Mouse (Mus musculus): ENCODE data around the gene Gpr171. TPM values are rescaled to one million over a fixed set of nuclear protein-coding genes. Genes with fewer than 3 reads are reported as not detected.

The Gpr171 gene
- polyA plus RNA-seq, 1 experiment from 2014 or later = 0.96 TPM

- Histone ChIP-seq H3K27ac (no peak overlapping the region), H3K4me2 (replicated peaks) (no peak overlapping the region), H3K27me3 (replicated peaks) (no peaks in the 10 kb centered on the region), H3K9ac (no peak overlapping the region), H3K36me3 (no peaks in the 10 kb centered on the region), H3K4me3 (no peak overlapping the region), H3K4me1 (no peaks in the 10 kb centered on the region), H3K9me3 (no peaks in the 10 kb centered on the region)
- ATAC-seq (ENCODE audit: low FRiP score, low read depth) = no peak
- WGBS = 86% methylated on average over 3 of the region's 3 CpGs
Observed at GRCm38 (mm10) chr3:59065937-59066336, 35.7 kb downstream of the Gpr171 start.

- no peak overlapping the region for H3K4me3 ChIP-seq
- no peak overlapping the region for H3K4me2 ChIP-seq (replicated peaks)
- no peak overlapping the region for H3K9ac ChIP-seq
- H3K27ac ChIP-seq = no peak overlapping the region
- no peaks in the 10 kb centered on the region for H3K27me3 ChIP-seq (replicated peaks)
- ATAC-seq (ENCODE audit: low FRiP score, low read depth) = no peak
- no peaks in the 10 kb centered on the region for H3K9me3 ChIP-seq
- WGBS = 90% methylated on average over 4 of the region's 4 CpGs
- H3K36me3 ChIP-seq = no peaks in the 10 kb centered on the region
- H3K4me1 ChIP-seq = peaks cover 7% of the 10 kb centered on the region; the same call in 1 of the 2 replicates
Observed at GRCm38 (mm10) chr3:59063431-59063830, 38.2 kb downstream of the Gpr171 start.

GRCm38 (mm10) chr3:59062141-59062540 lies 39.5 kb downstream of the Gpr171 start:
- ATAC-seq (ENCODE audit: low FRiP score, low read depth) = no peak
- H3K27me3 ChIP-seq (replicated peaks) = no peaks in the 10 kb centered on the region
- H3K4me3 ChIP-seq = no peak overlapping the region
- peaks cover 8% of the 10 kb centered on the region; the same call in 1 of the 2 replicates for H3K4me1 ChIP-seq
- H3K4me2 ChIP-seq (replicated peaks) = no peak overlapping the region
- H3K9ac ChIP-seq = no peak overlapping the region
- H3K36me3 ChIP-seq = no peaks in the 10 kb centered on the region
- no peak overlapping the region for H3K27ac ChIP-seq
- 81% methylated on average over 5 of the region's 5 CpGs for WGBS
- no peaks in the 10 kb centered on the region for H3K9me3 ChIP-seq

- ATAC-seq (ENCODE audit: low FRiP score, low read depth) = no peak
- no peak overlapping the region for H3K4me3 ChIP-seq
- no peak overlapping the region for H3K9ac ChIP-seq
- H3K9me3 ChIP-seq = no peaks in the 10 kb centered on the region
- peaks cover 8% of the 10 kb centered on the region; the same call in 1 of the 2 replicates for H3K4me1 ChIP-seq
- H3K4me2 ChIP-seq (replicated peaks) = no peak overlapping the region
- no peaks in the 10 kb centered on the region for H3K27me3 ChIP-seq (replicated peaks)
- H3K27ac ChIP-seq = no peak overlapping the region
- H3K36me3 ChIP-seq = no peaks in the 10 kb centered on the region
- WGBS = 87% methylated on average over 7 of the region's 7 CpGs
Observed at GRCm38 (mm10) chr3:59060131-59060530, 41.5 kb downstream of the Gpr171 start.

- Histone ChIP-seq H3K27me3 (replicated peaks) (no peaks in the 10 kb centered on the region), H3K4me2 (replicated peaks) (peak overlapping the region; percentile 36), H3K27ac (no peak overlapping the region), H3K9ac (no peak overlapping the region), H3K4me1 (peaks cover 8% of the 10 kb centered on the region; the same call in 1 of the 2 replicates), H3K9me3 (no peaks in the 10 kb centered on the region), H3K4me3 (no peak overlapping the region), H3K36me3 (no peaks in the 10 kb centered on the region)
- peak; percentile 89 for ATAC-seq (ENCODE audit: low FRiP score, low read depth)
- 3% methylated on average over 7 of the region's 7 CpGs for WGBS
Observed at GRCm38 (mm10) chr3:59059022-59059541, 42.5 kb downstream of the Gpr171 start.

GRCm38 (mm10) chr3:59054834-59055535 lies 46.6 kb downstream of the Gpr171 start:
- H3K4me3 ChIP-seq = no peak overlapping the region
- no peak for ATAC-seq (ENCODE audit: low FRiP score, low read depth)
- H3K27me3 ChIP-seq (replicated peaks) = no peaks in the 10 kb centered on the region
- 90% methylated on average over 17 of the region's 17 CpGs for WGBS
- H3K9ac ChIP-seq = no peak overlapping the region
- H3K9me3 ChIP-seq = no peaks in the 10 kb centered on the region
- H3K4me2 ChIP-seq (replicated peaks) = no peak overlapping the region
- H3K36me3 ChIP-seq = no peaks in the 10 kb centered on the region
- H3K4me1 ChIP-seq = peaks cover 8% of the 10 kb centered on the region; the same call in 1 of the 2 replicates
- H3K27ac ChIP-seq = no peak overlapping the region

Other genes starting within 250 kb of the Gpr171 start
- gene Clrn1, start 216.5 kb downstream of the Gpr171 start, polyA plus RNA-seq (2016; fragmentation: Nextera tagmentation; extraction: Ambion mirVana) = 0.68 and 1.4 TPM in 2 replicates
- gene Med12l, start 96.0 kb downstream of the Gpr171 start, polyA plus RNA-seq (2016; fragmentation: Nextera tagmentation; extraction: Ambion mirVana) = 3.9 and 4.5 TPM in 2 replicates
- gene P2ry14, start 51.8 kb upstream of the Gpr171 start, polyA plus RNA-seq (2016; fragmentation: Nextera tagmentation; extraction: Ambion mirVana) = 2.4 and 3.4 TPM in 2 replicates
- 0.24 TPM in 1 of 2 replicates, not detected in the other for gene Gpr87, start 93.3 kb upstream of the Gpr171 start, polyA plus RNA-seq (2016; fragmentation: Nextera tagmentation; extraction: Ambion mirVana)
- 1.1 and 1.4 TPM in 2 replicates for gene P2ry13, start 109.1 kb upstream of the Gpr171 start, polyA plus RNA-seq (2016; fragmentation: Nextera tagmentation; extraction: Ambion mirVana)
- 4.5 and 5.4 TPM in 2 replicates for gene P2ry12, start 161.1 kb upstream of the Gpr171 start, polyA plus RNA-seq (2016; fragmentation: Nextera tagmentation; extraction: Ambion mirVana)
- 3.4 and 3.5 TPM in 2 replicates for gene Igsf10, start 242.6 kb upstream of the Gpr171 start, polyA plus RNA-seq (2016; fragmentation: Nextera tagmentation; extraction: Ambion mirVana)